Mouse (Mus musculus): ENCODE data around the gene Gpr137. TPM values are rescaled to one million over a fixed set of nuclear protein-coding genes. Genes with fewer than 3 reads are reported as not detected.
"Not testable (repeated sequence)": the region's sequence is repeated elsewhere in the genome, so short reads cannot be mapped to it uniquely, and the experiment has no call there.

Gpr137 gene
- polyA plus RNA-seq, 1 experiment from 2014 or later, result 33.1 TPM

- 80% methylated on average over 11 of the region's 11 CpGs for WGBS
These were observed 28.3 kb downstream of the Gpr137 start for GRCm38 (mm10) chr19:6913991-6914390.

DNA sequence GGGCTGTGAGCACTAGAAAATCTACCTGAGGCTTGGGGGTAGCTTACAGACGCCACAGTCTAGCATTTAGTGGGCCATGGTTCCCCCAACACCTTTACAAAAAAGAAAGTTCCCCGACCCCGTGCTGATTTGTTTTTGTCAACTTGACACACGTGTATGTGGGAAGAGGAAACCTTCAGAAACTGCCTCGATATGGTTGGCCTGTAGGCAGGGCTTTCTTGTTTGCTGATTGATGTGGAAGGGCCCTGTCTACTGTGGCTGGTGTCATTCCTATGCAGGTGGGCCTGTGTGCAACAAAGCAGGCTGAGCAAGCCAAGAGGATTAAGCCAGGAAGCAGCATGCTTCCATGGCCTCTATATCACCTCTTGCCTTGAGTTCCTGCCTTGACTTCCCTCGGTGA is 29.2 kb downstream of the Gpr137 start:
- ATAC-seq (replicated peaks; ENCODE audit: low FRiP score, low read depth), result no peak
- Histone ChIP-seq H3K4me2 (ENCODE audit: low read length) (no peak overlapping the region), H3K4me1 (replicated peaks; ENCODE audit: insufficient read depth, low read length) (peaks cover 7% of the 10 kb centered on the region), H3K27me3 (ENCODE audit: insufficient read depth, low read length) (no peaks in the 10 kb centered on the region), H3K36me3 (ENCODE audit: insufficient read depth, low read length) (peaks cover 24% of the 10 kb centered on the region), H3K27ac (no peak overlapping the region), H3K4me3 (replicated peaks; ENCODE audit: low read depth, low read length) (no peak overlapping the region), H3K9ac (ENCODE audit: low read depth, low read length) (no peak overlapping the region), H3K9me3 (replicated peaks; ENCODE audit: low read length) (no peaks in the 10 kb centered on the region)
- 84% methylated on average over 6 of the region's 6 CpGs for WGBS
- TF ChIP-seq CTCF (IDR thresholded peaks at IDR 0.05; ENCODE audit: low read depth), result no peak
- DNase-seq (ENCODE audit: low spot score), result no peak

More at GRCm38 (mm10) chr19:6913991-6914390, 28.3 kb downstream of the Gpr137 start:
- no peak overlapping the region for H3K4me3 ChIP-seq (replicated peaks; ENCODE audit: low read depth, low read length)
- H3K4me1 ChIP-seq (replicated peaks; ENCODE audit: insufficient read depth, low read length), result peaks cover 6% of the 10 kb centered on the region; the same call in 1 of the 2 replicates
- no peaks in the 10 kb centered on the region for H3K9me3 ChIP-seq (replicated peaks; ENCODE audit: low read length)
- no peak for ATAC-seq (replicated peaks; ENCODE audit: low FRiP score, low read depth)
- no peak overlapping the region for H3K4me2 ChIP-seq (ENCODE audit: low read length)
- DNase-seq (ENCODE audit: low spot score), result no peak
- no peak overlapping the region for H3K27ac ChIP-seq
- no peak overlapping the region for H3K9ac ChIP-seq (ENCODE audit: low read depth, low read length)
- no peaks in the 10 kb centered on the region for H3K27me3 ChIP-seq (ENCODE audit: insufficient read depth, low read length)
- TF ChIP-seq CTCF (IDR thresholded peaks at IDR 0.05; ENCODE audit: low read depth), result no peak
- peaks cover 24% of the 10 kb centered on the region for H3K36me3 ChIP-seq (ENCODE audit: insufficient read depth, low read length)

DNA sequence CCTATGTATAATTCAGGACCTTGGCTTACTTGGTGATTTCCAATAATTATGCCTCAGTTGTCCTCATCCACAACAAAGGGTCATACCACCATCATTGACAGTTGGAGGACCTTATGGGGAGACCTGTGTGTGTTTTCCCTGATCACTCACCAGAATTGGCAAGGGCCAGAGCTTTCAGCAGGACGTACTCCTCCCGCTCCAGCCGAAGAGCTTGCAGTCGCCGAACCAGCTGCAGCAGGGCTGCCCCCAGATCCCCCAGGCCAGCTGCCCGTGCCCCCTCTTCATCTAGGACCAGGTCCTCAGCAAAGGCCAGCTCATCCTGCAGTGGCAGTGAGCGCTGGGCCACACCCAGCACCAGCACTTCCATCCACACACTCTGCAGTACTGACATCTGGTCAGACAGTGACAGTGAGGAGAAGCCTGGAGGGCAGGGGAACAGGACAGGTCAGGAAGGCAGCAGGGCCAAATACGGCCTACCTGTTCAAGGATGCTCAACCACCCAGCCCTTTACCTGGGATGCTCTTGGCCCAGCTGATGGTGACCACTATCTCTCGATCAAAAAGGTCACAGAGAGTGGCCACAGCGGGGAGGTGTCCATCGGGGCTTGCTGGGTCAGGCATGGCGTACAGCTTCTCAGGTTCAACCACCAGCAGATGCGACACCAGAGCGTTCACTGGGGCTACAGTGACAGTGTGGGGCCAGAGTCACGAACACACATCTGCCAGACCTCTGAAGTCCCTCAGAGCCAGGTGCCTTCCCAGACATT is 29.9 kb downstream of the Gpr137 start:
- DNase-seq (ENCODE audit: low spot score) (no peak), ATAC-seq (replicated peaks; ENCODE audit: low FRiP score, low read depth) (no peak)
- Histone ChIP-seq H3K36me3 (ENCODE audit: insufficient read depth, low read length) (peaks cover 24% of the 10 kb centered on the region), H3K9ac (ENCODE audit: low read depth, low read length) (no peak overlapping the region), H3K4me2 (ENCODE audit: low read length) (no peak overlapping the region), H3K9me3 (replicated peaks; ENCODE audit: low read length) (no peaks in the 10 kb centered on the region), H3K27me3 (ENCODE audit: insufficient read depth, low read length) (no peaks in the 10 kb centered on the region), H3K4me3 (replicated peaks; ENCODE audit: low read depth, low read length) (no peak overlapping the region), H3K27ac (no peak overlapping the region), H3K4me1 (replicated peaks; ENCODE audit: insufficient read depth, low read length) (peaks cover 14% of the 10 kb centered on the region)
- TF ChIP-seq CTCF (IDR thresholded peaks at IDR 0.05; ENCODE audit: low read depth), result no peak
- 89% methylated on average over 15 of the region's 15 CpGs for WGBS

DNA sequence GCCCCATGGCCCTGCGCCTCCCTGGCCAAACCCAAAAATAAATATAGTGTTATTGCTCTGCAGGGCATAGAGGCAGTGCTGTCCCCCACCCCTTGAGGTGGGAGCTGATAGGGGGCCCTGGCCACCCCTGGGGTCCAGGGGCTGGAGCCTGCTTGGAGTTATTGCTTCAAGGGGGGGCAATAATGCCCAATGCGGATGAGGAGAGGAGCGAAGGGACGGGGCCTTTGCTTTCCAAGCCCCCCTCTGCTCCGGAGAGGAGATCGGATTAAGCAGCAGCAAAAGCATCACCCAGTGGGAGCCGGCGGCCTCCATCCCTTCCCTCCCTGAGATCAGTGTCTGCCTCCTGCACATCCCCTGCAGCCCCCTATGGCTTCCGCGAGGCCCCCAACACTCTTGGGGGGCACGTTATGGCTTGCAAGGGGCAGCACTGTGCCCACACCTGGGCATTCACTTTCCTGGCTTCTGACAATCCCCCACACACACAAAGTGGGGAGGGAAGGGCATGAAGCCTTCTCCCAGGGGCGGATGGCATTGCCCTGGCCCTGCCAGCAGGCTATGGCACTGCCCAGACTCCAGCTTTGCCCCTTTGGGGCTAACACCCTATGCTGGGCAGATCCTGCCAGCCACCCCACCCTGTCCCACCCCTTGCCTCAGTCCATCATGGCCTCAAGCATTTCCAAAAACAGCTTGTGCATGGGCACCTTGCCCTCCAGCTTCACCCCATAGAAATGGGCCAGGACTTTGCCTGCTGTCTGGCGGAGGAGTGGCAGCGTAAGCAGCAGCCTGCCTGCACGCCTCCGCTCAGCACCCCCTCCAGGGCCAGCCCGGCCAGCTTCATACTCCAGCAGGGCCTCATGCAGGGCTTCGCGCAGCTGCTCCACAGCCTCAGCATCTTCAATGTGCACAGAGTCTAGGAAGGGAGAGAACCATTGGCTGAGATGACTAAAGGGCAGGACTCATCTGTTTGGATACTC is 30.9 kb downstream of the Gpr137 start:
- H3K4me1 ChIP-seq (replicated peaks; ENCODE audit: insufficient read depth, low read length), result peaks cover 15% of the 10 kb centered on the region
- no peaks in the 10 kb centered on the region for H3K9me3 ChIP-seq (replicated peaks; ENCODE audit: low read length)
- TF ChIP-seq CTCF (IDR thresholded peaks at IDR 0.05; ENCODE audit: low read depth), result no peak
- 86% methylated on average over 19 of the region's 19 CpGs for WGBS
- ATAC-seq (replicated peaks; ENCODE audit: low FRiP score, low read depth) (no peak), DNase-seq (ENCODE audit: low spot score) (no peak)
- no peak overlapping the region for H3K27ac ChIP-seq
- H3K4me2 ChIP-seq (ENCODE audit: low read length), result peak overlapping the region; percentile 61
- no peaks in the 10 kb centered on the region for H3K27me3 ChIP-seq (ENCODE audit: insufficient read depth, low read length)
- H3K36me3 ChIP-seq (ENCODE audit: insufficient read depth, low read length), result peaks cover 32% of the 10 kb centered on the region
- 0 out of 2 replicates have a peak overlapping the region, but pooled peaks have one; percentile 18 for H3K9ac ChIP-seq (ENCODE audit: low read depth, low read length)
- no peak overlapping the region for H3K4me3 ChIP-seq (replicated peaks; ENCODE audit: low read depth, low read length)

DNA sequence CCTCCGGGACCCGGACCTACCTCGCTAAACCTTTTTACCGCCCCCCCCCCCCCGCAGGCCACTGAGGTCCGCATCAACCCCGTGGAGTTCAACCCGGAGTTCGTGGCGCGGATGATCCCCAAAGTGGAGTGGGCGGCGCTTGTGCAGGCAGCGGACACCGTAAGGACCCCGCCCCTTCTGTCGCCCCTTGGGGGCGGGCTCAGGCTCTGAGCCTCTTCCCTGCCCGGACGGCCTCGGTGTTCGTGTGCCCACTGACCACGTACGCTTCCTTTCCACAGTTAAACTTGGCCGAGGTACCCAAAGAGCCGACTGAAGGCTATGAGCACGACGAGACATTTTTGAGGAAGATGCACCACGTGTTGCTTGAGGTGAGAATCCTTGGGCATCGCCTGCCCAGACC is 32.0 kb downstream of the Gpr137 start:
- Histone ChIP-seq H3K4me2 (ENCODE audit: low read length) (peak overlapping the region; percentile 61), H3K36me3 (ENCODE audit: insufficient read depth, low read length) (peaks cover 37% of the 10 kb centered on the region), H3K4me3 (replicated peaks; ENCODE audit: low read depth, low read length) (peak overlapping the region; percentile 52), H3K4me1 (replicated peaks; ENCODE audit: insufficient read depth, low read length) (peaks cover 15% of the 10 kb centered on the region), H3K27ac (peak overlapping the region; percentile 98), H3K9ac (ENCODE audit: low read depth, low read length) (peak overlapping the region; percentile 58)
- ATAC-seq (replicated peaks; ENCODE audit: low FRiP score, low read depth) (peak; percentile 4; the same call in 1 of the 2 replicates), DNase-seq (ENCODE audit: low spot score) (peak; percentile 72)
- 1% methylated on average over 30 of the region's 30 CpGs for WGBS
- H3K27me3 ChIP-seq (ENCODE audit: insufficient read depth, low read length); H3K9me3 ChIP-seq (replicated peaks; ENCODE audit: low read length): not testable (repeated sequence)
- TF ChIP-seq CTCF (IDR thresholded peaks at IDR 0.05; ENCODE audit: low read depth), result peak; percentile 3; the same call in 1 of the 2 replicates

All from kidney, postnatal 0 days (tissue).